ENCODE assay signal across 8 mouse cellular contexts in genomic region chr3:95816681-95817080, GRCm38 (mm10). TPM values are rescaled to one million over a fixed set of nuclear protein-coding genes. Genes with fewer than 3 reads are reported as not detected.
DNase-seq lines count a peak whose midpoint lies in the region; ATAC-seq lines count a peak whose summit lies in the region.
"Had no signal": no experiment of that assay in that cellular context is flagged by ENCODE, and none has a peak within 500 bp of the region (broad histone marks: within the 10 kb centered on the region; RNA-seq: fewer than 3 reads in every experiment).

No protein-coding gene starts in this region.

- 84% methylated on average over 3 of the region's 3 CpGs for WGBS in lung, embryonic 15.5 days
- 92% methylated on average over 3 of the region's 3 CpGs for WGBS in forebrain, embryonic 14.5 days
- 85% methylated on average over 3 of the region's 3 CpGs for WGBS in limb, embryonic 15.5 days
- 90% methylated on average over 3 of the region's 3 CpGs for WGBS in neural tube, embryonic 15.5 days

- H3K36me3 ChIP-seq in lung, embryonic 15.5 days: no peaks in the 10 kb centered on the region
- no peaks in the 10 kb centered on the region for H3K36me3 ChIP-seq in forebrain, embryonic 14.5 days (ENCODE audit: control insufficient read depth, insufficient read depth, low read length)
- no peaks in the 10 kb centered on the region; the same call in 1 of the 2 replicates for H3K36me3 ChIP-seq in limb, embryonic 15.5 days
- H3K36me3 ChIP-seq in neural tube, embryonic 15.5 days: no peaks in the 10 kb centered on the region; the same call in 1 of the 2 replicates

- ATAC-seq in lung, embryonic 15.5 days (ENCODE audit: borderline replicate concordance, extremely low read depth, low FRiP score, low TSS enrichment): no peak
- no peak for ATAC-seq in forebrain, embryonic 14.5 days
- ATAC-seq in limb, embryonic 15.5 days (ENCODE audit: insufficient number of reproducible peaks, low FRiP score, low TSS enrichment, low read depth): no peak
- no peak for ATAC-seq in neural tube, embryonic 15.5 days (ENCODE audit: low FRiP score)

- H3K27me3 ChIP-seq in lung, embryonic 15.5 days: no peaks in the 10 kb centered on the region
- H3K27me3 ChIP-seq in forebrain, embryonic 14.5 days (replicated peaks; ENCODE audit: control insufficient read depth, insufficient read depth, low read length): no peaks in the 10 kb centered on the region
- no peaks in the 10 kb centered on the region for H3K27me3 ChIP-seq in limb, embryonic 15.5 days
- H3K27me3 ChIP-seq in neural tube, embryonic 15.5 days (replicated peaks): no peaks in the 10 kb centered on the region

- H3K4me3 ChIP-seq in lung, embryonic 15.5 days: peak overlapping the region; percentile 6; the same call in 1 of the 2 replicates
- no peak overlapping the region for H3K4me3 ChIP-seq in forebrain, embryonic 14.5 days (ENCODE audit: low read depth, low read length)
- H3K4me3 ChIP-seq in limb, embryonic 15.5 days: no peak overlapping the region
- H3K4me3 ChIP-seq in neural tube, embryonic 15.5 days (replicated peaks): peak overlapping the region; percentile 12

- H3K4me2 ChIP-seq in lung, embryonic 15.5 days: peak overlapping the region; percentile 70
- peak overlapping the region; percentile 66 for H3K4me2 ChIP-seq in forebrain, embryonic 14.5 days (ENCODE audit: low read length)
- peak overlapping the region; percentile 49; the same call in 1 of the 2 replicates for H3K4me2 ChIP-seq in limb, embryonic 15.5 days
- H3K4me2 ChIP-seq in neural tube, embryonic 15.5 days: peak overlapping the region; percentile 56

- peaks cover 9% of the 10 kb centered on the region for H3K4me1 ChIP-seq in lung, embryonic 15.5 days
- H3K4me1 ChIP-seq in forebrain, embryonic 14.5 days (ENCODE audit: control insufficient read depth, insufficient read depth, low read length): peaks cover 6% of the 10 kb centered on the region; the same call in 1 of the 2 replicates
- H3K4me1 ChIP-seq in limb, embryonic 15.5 days: peaks cover 9% of the 10 kb centered on the region
- H3K4me1 ChIP-seq in neural tube, embryonic 15.5 days: peaks cover 32% of the 10 kb centered on the region

- DNase-seq in lung, adult 18-20 months: no peak
- DNase-seq in forebrain, embryonic 14.5 days (ENCODE audit: low spot score): no peak
- no peak for DNase-seq in right cerebral cortex, postnatal 25 days
- no peak for DNase-seq in natural killer cell, adult 2 months (ENCODE audit: low spot score in 2 of 2)
- DNase-seq: thymus, postnatal 4 days had no signal

- no peak overlapping the region for H3K27ac ChIP-seq in lung, embryonic 15.5 days
- H3K27ac ChIP-seq in forebrain, embryonic 14.5 days (ENCODE audit: low read depth, low read length): no peak overlapping the region
- H3K27ac ChIP-seq in limb, embryonic 15.5 days: no peak overlapping the region
- H3K27ac ChIP-seq in neural tube, embryonic 15.5 days (replicated peaks): no peak overlapping the region

- no peaks in the 10 kb centered on the region for H3K9me3 ChIP-seq in lung, embryonic 15.5 days
- H3K9me3 ChIP-seq in forebrain, embryonic 14.5 days (replicated peaks; ENCODE audit: control insufficient read depth, low read length): no peaks in the 10 kb centered on the region
- H3K9me3 ChIP-seq in limb, embryonic 15.5 days: no peaks in the 10 kb centered on the region
- H3K9me3 ChIP-seq in neural tube, embryonic 15.5 days (replicated peaks): no peaks in the 10 kb centered on the region

- H3K9ac ChIP-seq in lung, embryonic 15.5 days: no peak overlapping the region
- H3K9ac ChIP-seq in forebrain, embryonic 14.5 days (ENCODE audit: low read length): no peak overlapping the region
- H3K9ac ChIP-seq in limb, embryonic 15.5 days: no peak overlapping the region
- H3K9ac ChIP-seq in neural tube, embryonic 15.5 days (replicated peaks): no peak overlapping the region

RNA-seq across cellular contexts. Expression of gene Rprd2, which starts 2.0 kb away (rescaled TPM):
- polyA plus RNA-seq in lung, embryonic 15.5 days (2015; fragmentation: Nextera tagmentation; extraction: Ambion mirVana): 20.5 and 21.3 TPM in 2 replicates
- 14.3 and 18.4 TPM in 2 replicates for polyA plus RNA-seq in forebrain, embryonic 14.5 days (2014; fragmentation: Nextera tagmentation; extraction: Ambion mirVana)
- 19.3 and 19.6 TPM in 2 replicates for polyA plus RNA-seq in limb, embryonic 15.5 days (2015; fragmentation: Nextera tagmentation; extraction: Ambion mirVana)
- polyA plus RNA-seq in neural tube, embryonic 15.5 days (2015; fragmentation: Nextera tagmentation; extraction: Ambion mirVana): 20.3 and 22.3 TPM in 2 replicates

RNA-seq across cellular contexts. Expression of gene Prpf3, which starts 39.0 kb away (rescaled TPM):
- 49.3 and 51.0 TPM in 2 replicates for polyA plus RNA-seq in lung, embryonic 15.5 days (2015; fragmentation: Nextera tagmentation; extraction: Ambion mirVana)
- 40.7 and 47.4 TPM in 2 replicates for polyA plus RNA-seq in forebrain, embryonic 14.5 days (2014; fragmentation: Nextera tagmentation; extraction: Ambion mirVana)
- 41.2 and 46.1 TPM in 2 replicates for polyA plus RNA-seq in limb, embryonic 15.5 days (2015; fragmentation: Nextera tagmentation; extraction: Ambion mirVana)
- 32.2 and 36.3 TPM in 2 replicates for polyA plus RNA-seq in neural tube, embryonic 15.5 days (2015; fragmentation: Nextera tagmentation; extraction: Ambion mirVana)

RNA-seq across cellular contexts. Expression of gene Mrps21, which starts 54.6 kb away (rescaled TPM):
- 305 and 336 TPM in 2 replicates for polyA plus RNA-seq in lung, embryonic 15.5 days (2015; fragmentation: Nextera tagmentation; extraction: Ambion mirVana)
- 280 and 333 TPM in 2 replicates for polyA plus RNA-seq in forebrain, embryonic 14.5 days (2014; fragmentation: Nextera tagmentation; extraction: Ambion mirVana)
- 267 and 300 TPM in 2 replicates for polyA plus RNA-seq in limb, embryonic 15.5 days (2015; fragmentation: Nextera tagmentation; extraction: Ambion mirVana)
- 284 and 296 TPM in 2 replicates for polyA plus RNA-seq in neural tube, embryonic 15.5 days (2015; fragmentation: Nextera tagmentation; extraction: Ambion mirVana)

RNA-seq across cellular contexts. Expression of gene Tars2, which starts 56.7 kb away (rescaled TPM):
- 51.8 and 52.8 TPM in 2 replicates for polyA plus RNA-seq in lung, embryonic 15.5 days (2015; fragmentation: Nextera tagmentation; extraction: Ambion mirVana)
- 46.6 and 50.7 TPM in 2 replicates for polyA plus RNA-seq in forebrain, embryonic 14.5 days (2014; fragmentation: Nextera tagmentation; extraction: Ambion mirVana)
- 39.8 and 40.4 TPM in 2 replicates for polyA plus RNA-seq in limb, embryonic 15.5 days (2015; fragmentation: Nextera tagmentation; extraction: Ambion mirVana)
- polyA plus RNA-seq in neural tube, embryonic 15.5 days (2015; fragmentation: Nextera tagmentation; extraction: Ambion mirVana): 49.4 and 52.7 TPM in 2 replicates

Comparison
In these comparisons a context has a peak if more than half of its experiments do, and no peak if none do; other contexts are left out.
1. H3K4me3 ChIP-seq: peak in lung, embryonic 15.5 days (single experiment) and neural tube, embryonic 15.5 days (single experiment); none in forebrain, embryonic 14.5 days (single experiment) and limb, embryonic 15.5 days (single experiment).
2. Peak in every context shown above with its lines, with median percentiles within 50 percentile points of each other: H3K4me2 ChIP-seq.